Mouse (Mus musculus) liver, adult (tissue): Measurements from ENCODE around the gene Llph.

ENCODE experiments used
- GATA4 ChIP-seq: IDR thresholded peaks from 2 replicates; pipeline ENCODE4 v1.6.1; 2014; ENCODE audit warnings: mild to moderate bottlenecking, low read length; ENCODE audit not compliant: insufficient replicate concordance

Llph gene

DNA sequence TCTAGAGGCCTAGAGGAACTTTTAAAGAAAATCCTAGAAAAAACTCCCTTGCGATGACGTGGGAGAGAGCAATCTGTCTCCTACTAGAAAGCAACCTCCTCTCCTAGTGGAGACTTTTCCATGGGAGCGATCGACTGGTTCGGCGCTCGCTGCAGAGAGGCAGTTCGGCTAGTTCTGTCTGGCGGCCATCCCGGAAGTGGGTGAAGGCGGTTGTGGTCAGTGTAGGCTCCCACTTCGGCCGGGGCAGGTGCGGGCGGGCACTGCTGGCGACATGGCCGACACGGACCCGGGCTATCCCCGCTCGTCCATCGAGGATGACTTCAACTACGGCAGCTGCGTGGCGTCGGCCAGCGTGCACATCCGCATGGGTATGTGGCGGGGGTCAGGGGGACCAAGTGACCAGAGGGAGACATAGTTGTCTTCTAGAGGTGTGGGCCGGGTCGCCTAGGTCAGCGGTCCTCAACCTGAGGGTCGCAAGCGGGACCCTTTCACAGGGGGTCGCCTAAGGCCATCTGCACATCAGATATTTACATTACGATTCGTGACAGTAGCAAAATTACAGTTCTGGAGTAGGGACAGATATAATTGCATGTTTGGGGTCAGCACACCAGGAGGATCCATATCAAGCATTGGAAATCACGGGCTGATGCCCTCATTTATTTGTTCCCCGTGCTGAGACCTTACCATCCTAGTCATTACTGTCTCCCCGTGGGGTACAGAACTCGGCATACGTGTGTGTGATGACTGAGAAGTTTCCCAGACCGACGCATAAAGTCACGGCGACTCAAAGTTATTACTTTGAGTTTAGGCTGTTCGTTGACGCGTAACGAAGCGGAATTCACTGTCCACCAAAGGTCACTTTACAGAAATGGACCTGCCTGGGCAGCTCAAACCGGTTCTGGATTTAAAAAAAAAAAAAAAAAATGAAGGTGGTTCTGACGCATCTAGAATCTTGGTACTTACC is 18.0 kb upstream of the Llph start:
- peak; percentile 39; the same call in 1 of the 2 replicates for TF ChIP-seq GATA4

DNA sequence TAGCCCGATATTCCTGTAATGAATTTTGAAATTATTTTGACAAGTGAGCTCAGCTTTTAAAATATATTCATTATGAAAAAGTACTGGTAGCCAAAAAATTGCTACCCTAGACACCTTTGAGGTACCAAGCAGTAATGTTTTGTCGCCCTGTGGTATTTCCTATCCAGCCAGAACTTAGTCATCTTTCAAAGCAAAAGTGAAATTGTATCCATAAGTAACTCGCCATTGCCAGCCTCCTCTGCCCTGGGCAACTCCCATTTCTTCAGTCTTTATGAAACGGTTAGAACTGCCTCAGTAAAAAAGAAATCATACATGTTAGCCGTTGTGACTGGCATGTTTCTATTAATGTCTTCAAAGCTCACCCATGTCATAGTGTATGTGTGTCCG is 17.3 kb upstream of the Llph start:
- TF ChIP-seq GATA4, result no peak

DNA sequence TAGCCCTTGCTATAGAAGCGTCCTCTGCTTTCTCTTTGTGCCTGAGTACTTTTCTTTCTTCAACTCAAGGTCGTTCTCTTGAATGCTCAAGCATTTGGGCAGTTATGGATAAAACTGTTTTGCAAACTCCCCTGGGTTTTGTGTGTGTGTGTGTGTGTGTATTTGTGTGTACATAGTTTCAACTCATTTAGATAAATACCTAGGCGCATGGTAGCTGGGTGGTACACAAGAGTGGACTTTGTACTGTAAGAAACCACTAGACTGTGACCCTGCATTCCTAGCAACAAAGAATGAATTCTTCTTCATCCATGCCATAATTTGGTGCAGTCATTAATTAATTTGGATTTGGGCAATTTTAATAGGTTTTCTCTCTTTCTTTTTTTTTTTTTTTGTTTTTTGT is 16.8 kb upstream of the Llph start:
- no peak for TF ChIP-seq GATA4

DNA sequence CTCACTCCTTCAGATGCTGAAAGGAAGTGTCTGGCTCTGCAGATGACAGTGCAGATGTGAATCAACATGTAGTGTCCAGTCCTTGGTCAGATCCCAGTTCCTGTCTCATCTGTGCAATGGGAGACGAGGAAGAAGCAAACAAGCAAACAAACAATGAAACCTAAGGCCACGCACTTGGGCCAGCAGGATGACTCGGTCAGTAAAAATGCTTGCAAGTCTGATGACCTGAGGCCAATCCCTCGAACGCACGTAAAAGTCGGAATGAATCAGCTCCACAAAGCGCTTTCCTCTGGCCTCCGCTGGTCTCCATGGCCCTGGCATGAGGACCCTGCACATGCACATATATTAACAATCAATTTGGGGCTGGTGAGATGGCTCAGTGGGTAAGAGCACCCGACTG is 7.9 kb upstream of the Llph start:
- no peak for TF ChIP-seq GATA4

DNA sequence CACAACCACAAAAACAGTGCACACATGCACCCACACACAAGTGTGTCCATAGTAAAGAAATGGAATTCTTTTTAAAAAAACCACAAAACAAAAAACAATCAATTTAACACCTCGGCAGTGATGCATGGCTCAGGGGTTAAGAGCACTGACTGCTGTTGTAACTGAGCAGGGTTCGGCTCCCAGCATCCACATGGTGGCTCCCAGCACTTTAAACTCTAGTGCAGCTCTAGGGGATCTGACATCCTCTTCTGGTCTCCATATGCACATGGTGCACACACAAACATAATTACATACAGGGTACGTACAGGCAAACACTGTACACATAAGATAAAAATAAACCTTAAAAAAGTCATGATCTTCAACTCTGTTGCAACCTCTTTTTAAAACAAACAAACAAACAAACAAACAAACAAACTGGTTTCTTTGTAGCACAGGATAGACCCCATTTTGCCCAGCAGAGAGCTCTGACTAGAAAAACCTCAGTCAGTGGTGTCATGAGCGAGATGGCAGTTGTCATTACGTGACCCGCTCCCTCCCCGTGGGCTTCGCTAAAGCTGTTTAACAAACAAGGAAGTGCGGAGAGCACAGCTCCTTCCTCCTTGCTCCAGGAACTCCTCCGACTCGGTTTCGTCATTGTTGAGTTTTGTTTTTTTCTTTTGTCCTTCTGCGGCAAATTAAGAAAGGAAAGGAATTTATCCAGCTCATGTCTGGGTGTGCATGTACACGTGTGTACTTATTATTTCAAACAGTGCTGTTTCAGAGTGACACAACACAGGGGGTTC is 7.1 kb upstream of the Llph start:
- no peak for TF ChIP-seq GATA4

DNA sequence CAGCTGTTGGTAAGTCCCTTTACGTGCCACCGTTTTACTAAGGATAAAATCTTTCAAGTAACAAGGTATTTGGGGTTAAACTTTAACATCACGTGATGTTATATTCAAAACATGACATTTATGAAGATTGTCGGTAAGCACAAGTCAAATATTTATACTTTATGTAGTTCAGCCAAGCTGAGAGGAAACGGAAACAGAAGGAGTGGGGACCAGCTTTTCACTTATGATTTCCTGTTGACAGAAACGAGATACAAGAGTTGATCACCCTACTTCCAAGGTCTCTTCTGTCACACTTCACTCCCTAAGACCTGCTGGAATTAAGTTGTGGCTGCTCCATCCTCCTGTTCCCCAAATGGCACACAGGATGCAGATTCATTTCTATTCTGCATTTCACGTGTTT is 6.1 kb upstream of the Llph start:
- no peak for TF ChIP-seq GATA4

DNA sequence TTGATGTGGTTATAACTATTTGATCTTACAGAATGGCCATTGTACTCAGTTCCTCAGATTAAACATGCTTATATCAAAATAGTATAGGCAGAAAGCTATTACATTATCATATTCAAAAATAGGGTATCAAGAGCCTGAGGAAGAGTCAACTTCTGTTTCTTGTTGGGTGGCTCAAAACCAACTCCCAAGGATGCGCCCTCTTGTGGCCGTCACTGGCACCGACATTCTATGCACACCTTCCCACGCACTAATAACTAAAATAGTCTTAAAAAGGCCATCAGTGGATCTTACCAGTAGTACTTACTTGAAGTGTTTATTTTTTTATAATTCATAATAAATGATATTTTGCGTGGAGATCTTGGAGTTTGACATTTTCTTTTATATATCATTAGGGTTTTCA is 4.8 kb downstream of the Llph start:
- no peak for TF ChIP-seq GATA4

DNA sequence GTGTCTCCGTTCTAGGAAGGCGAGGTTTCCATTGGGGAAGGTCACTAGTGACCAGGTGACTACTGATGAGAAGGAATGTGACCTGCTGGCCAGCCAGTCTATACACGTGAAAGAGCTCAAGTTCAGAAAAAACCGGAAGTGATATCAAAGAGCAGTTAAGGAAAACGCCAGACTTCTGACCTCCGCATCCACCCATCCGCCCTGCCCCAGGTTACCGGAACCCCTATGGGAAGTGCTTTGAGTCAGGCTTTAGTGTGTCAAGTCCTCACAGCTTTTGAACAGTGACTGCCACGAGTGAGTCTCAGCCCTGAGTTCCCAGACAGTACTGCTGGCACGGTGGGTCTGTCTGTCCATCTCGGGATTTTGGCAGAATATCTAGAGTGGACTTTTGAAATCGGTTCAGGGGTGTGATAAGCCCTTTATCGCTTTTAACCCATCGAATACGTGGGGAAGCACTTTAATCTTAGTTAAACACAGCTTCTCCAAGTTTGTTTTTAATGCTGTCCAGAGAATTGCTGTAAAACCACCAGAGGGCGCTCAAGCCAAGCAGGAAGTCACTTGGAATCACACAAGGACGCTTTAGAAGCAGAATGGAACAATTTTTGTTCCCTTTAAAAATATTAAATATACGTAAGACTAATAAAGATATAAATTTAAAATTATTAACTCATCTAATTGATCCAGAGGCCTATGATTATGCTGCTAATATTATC is 6.9 kb downstream of the Llph start:
- no peak for TF ChIP-seq GATA4

DNA sequence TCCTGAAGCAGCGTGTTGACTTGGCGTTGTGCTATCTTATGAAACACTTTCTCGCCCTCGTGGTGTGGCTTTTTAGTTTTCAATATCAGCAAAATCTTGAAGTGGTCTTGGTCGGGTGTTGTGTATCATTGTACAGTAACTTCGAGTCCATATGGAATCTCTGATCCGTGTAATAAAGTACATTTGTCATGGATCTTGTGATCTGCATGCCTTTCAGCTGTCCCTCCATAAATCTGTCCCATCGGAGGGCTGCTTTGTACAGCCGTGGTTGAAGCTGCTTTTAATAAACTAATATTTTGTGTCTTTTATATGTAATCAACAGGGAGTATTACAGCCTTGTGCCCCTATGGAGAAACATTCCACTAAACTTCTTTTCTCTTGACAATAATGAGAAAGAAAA is 10.0 kb downstream of the Llph start:
- TF ChIP-seq GATA4, result no peak

DNA sequence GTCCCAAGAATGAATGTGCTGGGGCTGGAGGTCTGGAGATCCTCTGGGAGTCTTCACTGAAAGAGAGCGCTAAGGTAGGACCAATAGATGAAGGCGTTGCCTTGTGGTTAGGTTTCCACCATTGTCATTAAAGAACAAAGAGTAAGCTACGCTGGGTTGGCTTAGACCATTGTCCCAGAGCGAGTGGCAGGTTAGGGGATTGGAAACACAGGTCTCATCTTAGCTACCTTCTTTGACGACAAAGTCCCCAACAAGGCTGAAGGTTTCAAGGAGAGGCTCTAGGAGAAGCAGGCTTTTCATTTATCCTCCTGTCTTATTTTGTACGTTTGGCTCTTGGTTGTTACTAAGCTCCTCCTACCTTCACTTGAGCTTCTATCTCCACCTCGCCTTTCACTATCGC is 11.4 kb downstream of the Llph start:
- no peak for TF ChIP-seq GATA4

DNA sequence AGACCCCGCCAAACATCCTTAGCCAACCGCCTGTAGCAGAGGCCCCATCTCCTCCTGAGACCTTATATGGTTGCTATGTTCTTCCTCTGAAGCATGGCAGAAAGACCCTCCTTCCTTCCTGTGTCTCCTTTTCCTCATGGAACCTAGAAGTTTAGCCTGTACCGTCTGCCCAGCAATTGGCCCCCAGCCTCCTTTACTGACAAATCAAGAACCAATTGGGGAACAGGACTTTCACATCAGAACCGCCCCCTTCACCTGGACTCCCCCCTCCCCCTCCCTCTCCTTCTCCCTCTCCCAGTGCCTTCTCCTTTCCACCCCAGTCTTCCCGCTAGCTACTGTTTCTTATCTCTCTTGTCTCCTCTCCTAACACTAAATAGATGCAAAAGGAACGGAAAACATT is 12.6 kb downstream of the Llph start:
- no peak for TF ChIP-seq GATA4

DNA sequence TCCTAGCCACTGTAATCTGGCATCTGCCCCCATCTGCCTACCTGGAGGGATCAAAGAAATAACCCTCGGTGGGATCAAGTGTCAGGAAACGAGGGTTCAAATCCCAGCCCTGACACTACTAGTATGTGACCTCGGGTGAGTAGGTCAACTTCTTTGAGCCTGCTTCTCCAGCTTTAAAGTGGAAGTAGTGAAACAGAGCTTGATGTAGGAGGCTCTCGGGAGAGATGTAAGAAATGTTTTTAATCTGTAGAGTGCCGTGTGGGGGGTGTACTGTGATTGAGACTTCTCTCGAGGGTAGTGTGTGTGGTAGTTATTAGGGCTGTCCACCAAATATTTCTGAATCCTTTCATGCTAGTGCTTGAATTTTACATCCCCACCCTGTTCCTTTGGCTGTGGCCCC is 15.6 kb downstream of the Llph start:
- TF ChIP-seq GATA4, result no peak

DNA sequence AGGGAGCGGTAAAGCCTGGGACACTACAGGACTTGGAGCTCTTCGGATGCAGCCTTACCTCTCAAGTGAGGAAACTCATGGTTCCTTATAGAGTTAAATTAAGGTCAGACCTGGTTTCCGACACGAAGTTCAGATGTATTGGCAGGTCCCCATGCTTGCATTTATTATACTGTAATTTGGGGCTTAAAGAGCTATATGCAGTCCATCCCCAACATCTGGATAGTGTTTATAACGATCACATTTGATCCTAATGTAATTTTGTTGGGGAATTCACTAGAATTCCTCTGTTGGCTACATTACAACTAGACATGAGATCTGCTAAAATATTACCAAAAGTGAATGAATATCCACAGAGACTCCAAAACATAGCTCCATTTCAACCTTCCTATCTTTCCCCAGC is 18.8 kb downstream of the Llph start:
- no peak for TF ChIP-seq GATA4

DNA sequence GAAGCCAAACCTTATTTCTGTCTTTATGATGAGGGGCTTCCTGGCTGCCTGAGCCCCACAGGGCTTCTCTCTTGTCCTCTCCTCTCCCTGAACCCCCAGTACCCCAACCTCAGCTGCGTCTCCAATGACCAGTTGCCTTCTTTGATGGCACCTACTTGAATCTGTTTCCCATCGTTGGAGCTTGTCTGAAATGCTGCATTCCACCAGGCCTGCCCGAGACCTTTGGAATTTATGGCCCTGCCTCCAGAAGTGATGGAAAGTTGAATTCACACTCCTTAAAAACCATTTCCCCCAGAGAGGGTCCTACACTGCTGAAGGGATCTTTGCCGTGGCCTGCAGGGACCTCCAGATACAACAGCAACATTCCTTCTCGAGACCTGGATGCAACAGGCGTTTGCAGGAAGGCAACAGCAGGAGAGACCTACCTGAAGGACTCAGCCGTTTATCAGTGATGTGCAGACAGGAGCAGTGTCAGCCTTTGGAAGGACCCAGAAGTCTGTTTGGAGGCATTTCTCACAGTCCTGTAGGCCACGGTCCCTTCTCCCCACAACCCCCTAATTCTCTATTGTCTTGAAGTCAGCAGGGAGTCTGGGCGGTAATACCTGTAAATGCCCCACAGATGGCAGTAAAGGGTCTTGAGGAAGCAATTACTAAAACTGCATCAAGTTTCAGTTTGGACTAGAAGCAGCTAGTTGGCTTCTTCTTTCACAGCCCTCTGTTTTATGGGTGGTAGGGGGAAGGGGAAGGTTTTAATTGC is 20.3 kb downstream of the Llph start:
- TF ChIP-seq GATA4, result no peak
